Mouse (Mus musculus): ENCODE data around the gene Prelp. TPM values are rescaled to one million over a fixed set of nuclear protein-coding genes. Genes with fewer than 3 reads are reported as not detected.

The Prelp gene
- polyA plus RNA-seq, 1 experiment, result 4.3 TPM

DNA sequence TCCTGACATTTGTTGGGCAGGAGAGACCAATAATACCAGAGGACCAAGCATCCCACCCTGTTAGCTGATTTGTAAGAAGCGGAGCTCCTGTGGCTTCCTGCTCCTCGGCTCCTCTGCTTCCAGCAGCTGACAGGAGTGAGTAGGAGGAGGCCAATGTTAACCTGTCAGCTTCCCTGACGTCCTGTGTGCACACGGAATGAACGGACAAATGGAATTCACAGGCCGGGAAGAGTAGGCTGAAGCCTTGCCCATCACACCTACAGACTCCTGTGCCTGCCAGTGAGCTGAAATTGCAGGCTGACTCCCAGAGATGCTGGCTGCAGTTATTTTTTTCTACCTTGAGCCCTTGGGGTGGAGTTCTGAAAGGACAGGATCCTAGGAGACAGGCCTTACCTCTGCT is 37.1 kb downstream of the Prelp start:
- Histone ChIP-seq H3K27ac (ENCODE audit: control insufficient read depth, insufficient read depth, low read depth, low read length) (no peak overlapping the region), H3K27me3 (ENCODE audit: control insufficient read depth, insufficient read depth, low read length) (no peaks in the 10 kb centered on the region), H3K36me3 (ENCODE audit: control insufficient read depth, insufficient read depth, low read length) (no peaks in the 10 kb centered on the region), H3K4me1 (ENCODE audit: control insufficient read depth, insufficient read depth, low read length) (no peaks in the 10 kb centered on the region; the same call in 1 of the 2 replicates), H3K4me3 (ENCODE audit: control insufficient read depth, low read depth, low read length) (no peak overlapping the region)
- no peak for TF ChIP-seq POLR2A (IDR thresholded peaks at IDR 0.05; ENCODE audit: control insufficient read depth, low read depth, low read length)

DNA sequence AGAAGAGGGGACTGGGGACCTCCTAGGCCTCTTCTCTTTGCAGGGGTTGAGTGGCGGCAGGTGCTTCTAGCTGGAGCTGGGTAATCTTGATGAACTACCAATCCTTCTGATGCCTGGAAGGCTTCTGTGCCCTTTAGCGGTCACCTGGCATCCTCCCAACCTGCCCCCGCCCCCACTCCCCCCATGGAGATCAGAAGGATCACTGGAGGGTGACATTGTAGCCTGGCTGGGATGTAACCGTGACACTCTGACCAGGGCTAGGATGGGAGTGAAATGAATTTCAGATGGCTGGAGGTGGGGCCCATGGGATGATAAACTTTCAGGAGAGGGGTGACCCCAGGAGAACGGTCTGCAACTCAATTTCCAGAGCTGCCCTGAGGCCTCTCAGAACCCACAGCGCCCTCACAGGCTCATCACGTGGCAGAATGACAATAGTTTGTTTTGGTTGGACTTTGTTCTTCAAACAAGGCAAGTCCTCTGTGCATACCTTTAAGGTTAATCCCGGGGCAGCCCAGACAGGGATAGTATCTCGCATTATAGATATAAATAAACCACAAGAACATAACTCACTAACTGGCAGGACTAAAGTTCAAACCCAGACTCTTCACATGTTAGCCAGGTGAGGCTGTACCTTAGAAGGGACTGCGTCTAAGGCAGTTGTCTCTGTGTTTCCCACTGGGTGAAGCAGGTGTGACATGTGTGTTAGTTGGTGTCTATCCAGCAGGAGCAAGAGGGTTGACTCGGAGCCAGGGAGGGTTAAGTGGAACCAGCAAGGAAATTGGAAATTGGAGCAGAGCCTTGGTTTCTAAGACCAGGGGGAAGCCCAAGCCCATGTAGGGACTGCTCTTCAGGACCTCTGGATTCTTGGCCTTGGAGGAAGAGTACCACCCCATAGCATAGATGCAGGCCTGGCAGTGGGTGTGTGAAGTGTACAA is 38.7 kb downstream of the Prelp start:
- no peak overlapping the region for H3K27ac ChIP-seq (ENCODE audit: control insufficient read depth, insufficient read depth, low read depth, low read length)
- H3K27me3 ChIP-seq (ENCODE audit: control insufficient read depth, insufficient read depth, low read length), result no peaks in the 10 kb centered on the region
- no peaks in the 10 kb centered on the region; the same call in 1 of the 2 replicates for H3K4me1 ChIP-seq (ENCODE audit: control insufficient read depth, insufficient read depth, low read length)
- H3K36me3 ChIP-seq (ENCODE audit: control insufficient read depth, insufficient read depth, low read length), result no peaks in the 10 kb centered on the region
- no peak overlapping the region for H3K4me3 ChIP-seq (ENCODE audit: control insufficient read depth, low read depth, low read length)
- TF ChIP-seq POLR2A (IDR thresholded peaks at IDR 0.05; ENCODE audit: control insufficient read depth, low read depth, low read length) (no peak), CTCF (IDR thresholded peaks at IDR 0.05; ENCODE audit: control insufficient read depth, insufficient read depth, insufficient replicate concordance, low read depth, low read length) (no peak)

GRCm38 (mm10) chr1:133881813-133882212 is 39.4 kb downstream of the Prelp start:
- Histone ChIP-seq H3K4me3 (ENCODE audit: control insufficient read depth, low read depth, low read length) (no peak overlapping the region), H3K27me3 (ENCODE audit: control insufficient read depth, insufficient read depth, low read length) (no peaks in the 10 kb centered on the region), H3K36me3 (ENCODE audit: control insufficient read depth, insufficient read depth, low read length) (no peaks in the 10 kb centered on the region), H3K27ac (ENCODE audit: control insufficient read depth, insufficient read depth, low read depth, low read length) (no peak overlapping the region), H3K4me1 (ENCODE audit: control insufficient read depth, insufficient read depth, low read length) (no peaks in the 10 kb centered on the region; the same call in 1 of the 2 replicates)
- TF ChIP-seq POLR2A (IDR thresholded peaks at IDR 0.05; ENCODE audit: control insufficient read depth, low read depth, low read length) (no peak), CTCF (IDR thresholded peaks at IDR 0.05; ENCODE audit: control insufficient read depth, insufficient read depth, insufficient replicate concordance, low read depth, low read length) (no peak)

DNA sequence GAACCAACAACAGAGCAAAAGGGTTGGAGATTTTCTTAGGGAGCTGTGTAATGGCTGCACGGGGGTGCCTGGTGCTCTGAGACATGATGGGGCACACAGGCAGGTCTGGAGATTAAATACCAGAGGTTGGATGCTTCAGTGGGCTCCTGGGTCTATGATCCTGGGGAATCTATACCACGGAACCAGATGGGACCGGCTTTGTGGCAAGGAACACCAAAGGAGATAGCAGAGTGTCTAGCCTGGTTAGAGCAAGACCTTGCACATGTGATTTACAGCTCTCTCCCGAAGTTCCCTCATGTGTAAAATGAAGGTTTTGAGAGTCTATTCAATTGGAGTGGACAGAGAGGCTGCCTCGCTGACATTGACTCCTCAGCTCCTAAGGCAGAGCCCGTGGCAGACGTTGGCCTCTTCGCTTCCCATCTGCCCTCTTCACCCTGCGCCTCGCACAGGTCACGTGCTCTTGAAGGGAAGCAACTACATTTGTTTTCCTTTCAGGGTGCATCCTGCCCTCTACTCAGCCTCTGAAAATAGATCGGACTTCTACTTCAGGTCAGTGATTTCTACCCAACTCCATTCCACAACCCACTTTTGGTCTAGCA is 42.3 kb downstream of the Prelp start:
- Histone ChIP-seq H3K36me3 (ENCODE audit: control insufficient read depth, insufficient read depth, low read length) (no peaks in the 10 kb centered on the region), H3K4me3 (ENCODE audit: control insufficient read depth, low read depth, low read length) (no peak overlapping the region), H3K27me3 (ENCODE audit: control insufficient read depth, insufficient read depth, low read length) (no peaks in the 10 kb centered on the region), H3K27ac (ENCODE audit: control insufficient read depth, insufficient read depth, low read depth, low read length) (no peak overlapping the region), H3K4me1 (ENCODE audit: control insufficient read depth, insufficient read depth, low read length) (no peaks in the 10 kb centered on the region)
- TF ChIP-seq POLR2A (IDR thresholded peaks at IDR 0.05; ENCODE audit: control insufficient read depth, low read depth, low read length) (no peak), CTCF (IDR thresholded peaks at IDR 0.05; ENCODE audit: control insufficient read depth, insufficient read depth, insufficient replicate concordance, low read depth, low read length) (no peak)

- TF ChIP-seq POLR2A (IDR thresholded peaks at IDR 0.05; ENCODE audit: control insufficient read depth, low read depth, low read length) (no peak), CTCF (IDR thresholded peaks at IDR 0.05; ENCODE audit: control insufficient read depth, insufficient read depth, insufficient replicate concordance, low read depth, low read length) (no peak)
- H3K27ac ChIP-seq (ENCODE audit: control insufficient read depth, insufficient read depth, low read depth, low read length), result no peak overlapping the region
- H3K36me3 ChIP-seq (ENCODE audit: control insufficient read depth, insufficient read depth, low read length), result no peaks in the 10 kb centered on the region
- no peaks in the 10 kb centered on the region for H3K4me1 ChIP-seq (ENCODE audit: control insufficient read depth, insufficient read depth, low read length)
- no peaks in the 10 kb centered on the region for H3K27me3 ChIP-seq (ENCODE audit: control insufficient read depth, insufficient read depth, low read length)
- H3K4me3 ChIP-seq (ENCODE audit: control insufficient read depth, low read depth, low read length), result no peak overlapping the region
These were observed 44.3 kb downstream of the Prelp start for GRCm38 (mm10) chr1:133876936-133877335.

- Histone ChIP-seq H3K27me3 (ENCODE audit: control insufficient read depth, insufficient read depth, low read length) (no peaks in the 10 kb centered on the region), H3K4me3 (ENCODE audit: control insufficient read depth, low read depth, low read length) (no peak overlapping the region), H3K27ac (ENCODE audit: control insufficient read depth, insufficient read depth, low read depth, low read length) (no peak overlapping the region), H3K36me3 (ENCODE audit: control insufficient read depth, insufficient read depth, low read length) (no peaks in the 10 kb centered on the region), H3K4me1 (ENCODE audit: control insufficient read depth, insufficient read depth, low read length) (no peaks in the 10 kb centered on the region)
- TF ChIP-seq POLR2A (IDR thresholded peaks at IDR 0.05; ENCODE audit: control insufficient read depth, low read depth, low read length) (no peak), CTCF (IDR thresholded peaks at IDR 0.05; ENCODE audit: control insufficient read depth, insufficient read depth, insufficient replicate concordance, low read depth, low read length) (no peak)
These were observed 48.0 kb downstream of the Prelp start for GRCm38 (mm10) chr1:133873086-133873813.

GRCm38 (mm10) chr1:133871241-133871640 is 50.0 kb downstream of the Prelp start:
- H3K4me1 ChIP-seq (ENCODE audit: control insufficient read depth, insufficient read depth, low read length), result no peaks in the 10 kb centered on the region
- TF ChIP-seq POLR2A (IDR thresholded peaks at IDR 0.05; ENCODE audit: control insufficient read depth, low read depth, low read length) (no peak), CTCF (IDR thresholded peaks at IDR 0.05; ENCODE audit: control insufficient read depth, insufficient read depth, insufficient replicate concordance, low read depth, low read length) (no peak)
- no peaks in the 10 kb centered on the region for H3K36me3 ChIP-seq (ENCODE audit: control insufficient read depth, insufficient read depth, low read length)
- H3K27me3 ChIP-seq (ENCODE audit: control insufficient read depth, insufficient read depth, low read length), result no peaks in the 10 kb centered on the region
- no peak overlapping the region for H3K27ac ChIP-seq (ENCODE audit: control insufficient read depth, insufficient read depth, low read depth, low read length)
- H3K4me3 ChIP-seq (ENCODE audit: control insufficient read depth, low read depth, low read length), result no peak overlapping the region

Measured in testis, adult 2 months (tissue).